Mouse (Mus musculus): ENCODE results near the gene Fbxl13.

Fbxl13 gene

GRCm38 (mm10) chr5:21526835-21527485 is 118.5 kb downstream of the Fbxl13 start:
- in situ Hi-C loops (cut with MseI, MboI): no loop called here

- in situ Hi-C loops (cut with MseI, MboI): no loop called here
These were observed 126.3 kb downstream of the Fbxl13 start for GRCm38 (mm10) chr5:21519166-21519565.

- in situ Hi-C loops (cut with MseI, MboI): no loop called here
These were observed 127.2 kb downstream of the Fbxl13 start for GRCm38 (mm10) chr5:21518207-21518606.

GRCm38 (mm10) chr5:21517562-21517961 is 127.9 kb downstream of the Fbxl13 start:
- in situ Hi-C loops (cut with MseI, MboI): no loop called here

GRCm38 (mm10) chr5:21513363-21513762 is 132.1 kb downstream of the Fbxl13 start:
- in situ Hi-C loops (cut with MseI, MboI): no loop called here

GRCm38 (mm10) chr5:21509801-21510200 is 135.6 kb downstream of the Fbxl13 start:
- in situ Hi-C loops (cut with MseI, MboI): no loop called here

GRCm38 (mm10) chr5:21506887-21507286 is 138.5 kb downstream of the Fbxl13 start:
- in situ Hi-C loops (cut with MseI, MboI): no loop called here

GRCm38 (mm10) chr5:21505159-21505558 is 140.3 kb downstream of the Fbxl13 start:
- in situ Hi-C loops (cut with MseI, MboI): no loop called here

GRCm38 (mm10) chr5:21502936-21503610 is 142.4 kb downstream of the Fbxl13 start:
- in situ Hi-C loops (cut with MseI, MboI): no loop called here

GRCm38 (mm10) chr5:21500941-21501340 is 144.5 kb downstream of the Fbxl13 start:
- in situ Hi-C loops (cut with MseI, MboI): no loop called here

GRCm38 (mm10) chr5:21500133-21500532 is 145.3 kb downstream of the Fbxl13 start:
- in situ Hi-C loops (cut with MseI, MboI): no loop called here

- in situ Hi-C loops (cut with MseI, MboI): no loop called here
These were observed 146.5 kb downstream of the Fbxl13 start for GRCm38 (mm10) chr5:21498925-21499324.

- in situ Hi-C loops (cut with MseI, MboI): no loop called here
These were observed 146.9 kb downstream of the Fbxl13 start for GRCm38 (mm10) chr5:21498490-21498889.

GRCm38 (mm10) chr5:21496881-21497280 is 148.6 kb downstream of the Fbxl13 start:
- in situ Hi-C loops (cut with MseI, MboI): no loop called here

GRCm38 (mm10) chr5:21496321-21496720 is 149.1 kb downstream of the Fbxl13 start:
- in situ Hi-C loops (cut with MseI, MboI): no loop called here

- in situ Hi-C loops (cut with MseI, MboI): no loop called here
These were observed 150.7 kb downstream of the Fbxl13 start for GRCm38 (mm10) chr5:21494781-21495180.

GRCm38 (mm10) chr5:21493294-21493999 is 152.0 kb downstream of the Fbxl13 start:
- in situ Hi-C loops (cut with MseI, MboI): no loop called here

- in situ Hi-C loops (cut with MseI, MboI): no loop called here
These were observed 153.2 kb downstream of the Fbxl13 start for GRCm38 (mm10) chr5:21492213-21492612.

- in situ Hi-C loops (cut with MseI, MboI): no loop called here
These were observed 154.0 kb downstream of the Fbxl13 start for GRCm38 (mm10) chr5:21491469-21491868.

- in situ Hi-C loops (cut with MseI, MboI): no loop called here
These were observed 156.3 kb downstream of the Fbxl13 start for GRCm38 (mm10) chr5:21489135-21489534.

- in situ Hi-C loops (cut with MseI, MboI): no loop called here
These were observed 156.9 kb downstream of the Fbxl13 start for GRCm38 (mm10) chr5:21488506-21488905.

GRCm38 (mm10) chr5:21487716-21488115 is 157.7 kb downstream of the Fbxl13 start:
- in situ Hi-C loops (cut with MseI, MboI): no loop called here

- in situ Hi-C loops (cut with MseI, MboI): no loop called here
These were observed 158.1 kb downstream of the Fbxl13 start for GRCm38 (mm10) chr5:21487306-21487705.

All from mouse trophoblast stem cell (cell line).